Mouse (Mus musculus): ENCODE measurements around the gene Eif2b1.
"Not testable (repeated sequence)": the region's sequence is repeated elsewhere in the genome, so short reads cannot be mapped to it uniquely, and the experiment has no call there.

Gene Eif2b1

DNA sequence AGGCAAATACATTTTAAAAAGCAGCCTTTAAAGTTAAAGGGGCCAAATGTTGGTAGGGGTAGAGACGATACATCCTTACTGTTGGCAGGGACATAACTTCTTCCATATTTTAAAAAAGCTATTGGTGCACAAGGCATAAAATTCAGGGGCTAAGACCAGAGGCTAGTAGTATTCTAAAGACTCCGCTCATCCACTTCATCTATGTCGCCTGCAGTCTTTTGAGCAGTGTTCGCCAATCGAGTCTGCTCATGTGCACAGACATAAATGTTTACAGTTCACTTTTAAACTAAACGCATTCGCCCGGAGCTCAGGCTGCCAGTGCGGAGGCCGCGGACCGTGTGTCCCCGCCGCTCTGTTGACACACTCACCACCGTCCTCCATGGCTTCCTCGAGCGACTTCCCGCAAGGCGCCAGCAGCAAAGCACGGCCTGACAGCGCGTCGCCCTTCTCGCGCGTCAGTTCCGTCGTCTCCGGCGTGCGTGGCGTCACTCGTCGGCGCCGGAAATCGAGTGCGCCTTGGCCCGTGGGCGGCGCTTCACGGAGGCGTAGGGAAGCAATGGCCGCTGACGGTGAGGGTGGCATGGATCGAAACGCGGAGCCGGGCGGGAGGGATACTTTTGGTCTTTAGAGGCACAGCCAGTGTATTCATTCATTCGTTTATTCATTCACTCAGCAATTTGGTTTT, at the start of gene Eif2b1, which contains the start of gene Gtf2h3:
Gene Eif2b1, minus strand, starts transcription at position 499 of the 685 bp plus-strand sequence.
Gene Gtf2h3, plus strand, starts transcription at position 508 of the 685 bp plus-strand sequence.
- peak; percentile 95 for DNase-seq

DNA sequence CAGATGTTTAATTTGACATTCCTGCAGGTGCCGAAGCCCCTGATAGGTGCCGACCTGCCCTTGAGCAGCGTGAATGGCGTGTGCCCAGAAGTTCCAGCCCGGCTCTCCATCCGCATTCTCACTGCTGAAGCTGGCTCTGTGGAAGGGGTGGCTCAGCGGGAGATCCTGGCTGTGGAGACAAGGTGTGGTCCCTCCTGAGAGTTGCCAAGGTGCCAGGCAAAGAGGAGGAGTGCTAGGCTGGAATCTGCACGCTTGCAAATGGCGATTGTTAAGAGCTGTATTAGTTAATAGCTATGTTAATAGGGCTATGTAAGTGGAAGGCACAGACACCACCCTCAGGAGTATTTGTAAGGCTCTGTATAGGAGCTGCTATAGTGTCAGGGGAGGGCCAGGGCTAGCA, 45.4 kb upstream of the Eif2b1 start:
- no peak for DNase-seq

DNA sequence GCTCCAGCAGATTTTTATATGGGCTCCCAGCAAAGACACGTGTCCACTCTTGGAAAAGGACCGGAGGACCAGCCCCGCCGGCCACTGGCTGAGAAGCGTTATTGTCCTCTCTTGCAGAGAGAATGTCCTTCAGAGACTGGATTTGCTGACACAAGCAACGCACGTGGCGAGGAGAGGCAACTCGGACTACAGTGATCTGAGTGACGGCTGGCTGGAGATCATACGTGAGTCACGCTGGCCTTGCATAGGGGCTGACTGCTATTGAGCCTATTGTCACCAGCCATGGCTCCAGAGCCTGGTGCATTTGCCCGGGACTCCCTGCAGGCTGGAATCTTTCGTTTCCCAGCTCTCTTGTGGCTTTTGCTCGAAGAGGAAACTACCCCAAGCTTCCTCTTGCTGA, 44.0 kb upstream of the Eif2b1 start:
- DNase-seq = no peak

- no peak for DNase-seq
These were observed 42.4 kb upstream of the Eif2b1 start for GRCm38 (mm10) chr5:124621362-124621761.

DNA sequence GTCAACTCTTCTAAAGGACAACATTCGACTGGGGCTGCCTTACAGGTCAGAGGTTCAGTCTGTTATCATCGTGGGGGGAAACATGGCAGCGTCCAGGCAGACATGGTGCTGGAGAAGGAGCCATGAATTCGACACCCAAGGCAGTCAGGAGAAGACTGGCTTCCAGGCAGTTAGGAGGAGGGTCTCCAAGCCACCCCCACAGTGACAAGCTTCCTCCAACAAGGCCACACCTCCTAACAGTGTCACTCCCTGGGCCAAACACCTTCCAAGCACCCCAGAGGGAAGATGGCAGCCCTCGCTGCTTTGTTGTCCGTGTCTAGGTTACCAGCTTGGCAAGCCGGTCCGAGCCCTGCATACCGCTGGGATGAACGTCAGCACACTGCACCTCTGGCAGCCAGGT, 39.8 kb upstream of the Eif2b1 start:
- DNase-seq = no peak

GRCm38 (mm10) chr5:124614709-124615108, 35.8 kb upstream of the Eif2b1 start:
- peak; percentile 52 for DNase-seq

DNA sequence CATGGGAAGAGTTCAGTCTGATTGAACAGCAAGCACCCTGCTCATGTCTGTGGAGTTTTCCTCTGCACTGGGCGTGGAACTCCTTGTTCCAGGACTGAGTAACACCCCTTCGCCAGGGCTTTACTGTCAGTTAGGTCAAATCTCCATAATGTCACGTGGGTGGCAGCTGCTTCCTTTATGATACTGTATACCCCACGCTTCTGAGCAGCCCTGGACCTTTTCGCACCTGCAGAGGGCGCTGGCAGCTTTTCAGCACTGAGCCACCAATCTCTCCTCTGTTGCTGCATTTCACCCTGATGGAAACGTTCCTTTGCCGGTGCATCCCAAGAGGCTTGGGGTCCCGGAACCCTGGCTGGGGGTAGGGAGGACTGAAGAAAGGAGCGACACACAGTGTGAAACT, 32.0 kb upstream of the Eif2b1 start:
- DNase-seq = no peak

DNA sequence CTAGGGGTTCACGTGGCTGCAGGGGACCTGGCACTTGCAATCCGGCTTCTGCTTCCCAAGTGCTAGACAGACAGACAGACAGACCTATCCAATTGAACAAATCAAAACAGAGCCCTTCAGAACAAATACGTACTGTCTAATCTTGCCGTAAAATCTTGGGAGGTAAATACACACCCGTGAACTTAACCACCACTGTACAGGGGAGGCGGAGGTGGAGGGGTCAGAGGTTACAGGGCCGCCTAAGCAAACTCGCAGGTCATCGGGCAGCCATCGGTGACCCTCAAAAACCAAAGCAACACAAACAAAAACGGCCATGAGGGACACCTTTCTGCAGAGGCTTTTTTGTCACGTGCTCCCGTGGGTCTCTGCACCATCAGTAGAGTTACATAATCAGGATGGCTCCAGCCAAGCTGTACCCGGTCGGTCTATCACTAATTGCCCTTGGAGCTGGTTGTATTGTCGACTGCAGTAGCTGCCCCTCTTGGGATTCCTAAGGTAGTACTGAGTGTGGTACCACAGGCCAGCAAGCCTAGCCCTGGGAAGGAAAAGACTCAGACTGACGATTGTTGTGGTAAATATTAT, 26.2 kb upstream of the Eif2b1 start:
- DNase-seq = no peak

GRCm38 (mm10) chr5:124604296-124604695, 25.4 kb upstream of the Eif2b1 start:
- no peak for DNase-seq

DNA sequence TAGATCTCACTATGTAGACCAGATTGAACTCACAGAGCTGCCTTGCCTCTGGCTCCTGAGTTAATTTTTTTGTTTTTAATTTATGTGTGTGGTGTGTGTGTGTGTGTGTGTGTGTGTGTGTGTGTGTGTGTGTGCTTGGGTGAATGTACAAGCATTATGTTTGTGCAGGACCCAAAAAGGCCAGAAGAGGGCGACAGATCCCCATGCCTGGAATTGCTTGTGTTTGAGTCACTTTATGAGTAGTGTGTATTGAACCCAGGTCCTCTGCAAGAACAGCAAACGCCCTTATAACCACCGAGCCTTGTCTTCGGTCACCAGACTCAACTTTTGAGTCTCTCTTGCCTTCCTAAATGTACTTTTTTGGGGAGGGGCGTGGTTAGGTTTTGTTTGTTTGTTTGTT, 23.4 kb upstream of the Eif2b1 start:
- peak; percentile 49 for DNase-seq

DNA sequence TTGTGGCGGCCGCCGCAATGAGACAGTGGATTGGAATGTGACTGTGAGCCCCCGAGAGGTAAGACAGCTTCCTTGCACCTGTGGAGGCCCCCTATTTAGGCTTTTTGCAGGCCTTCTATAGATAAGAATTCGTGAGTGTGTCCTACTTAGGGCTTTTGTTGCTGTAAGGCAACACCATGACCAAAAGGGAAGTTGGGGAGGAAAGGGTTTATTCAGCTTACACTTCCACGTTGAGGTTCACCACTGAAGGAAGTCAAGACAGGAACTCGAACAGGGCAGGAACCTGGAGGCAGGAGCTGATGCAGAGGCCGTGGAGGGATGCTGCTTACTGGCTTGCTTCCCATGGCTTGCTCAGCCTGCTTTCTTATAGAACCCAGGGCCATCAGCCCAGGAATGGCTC, 20.8 kb upstream of the Eif2b1 start:
- not testable (repeated sequence) for DNase-seq

GRCm38 (mm10) chr5:124598224-124599174, 19.6 kb upstream of the Eif2b1 start:
- DNase-seq = peak; percentile 97

GRCm38 (mm10) chr5:124592768-124593167, 13.8 kb upstream of the Eif2b1 start:
- DNase-seq = no peak

GRCm38 (mm10) chr5:124582515-124582914, 3.6 kb upstream of the Eif2b1 start:
- peak; percentile 17 for DNase-seq

GRCm38 (mm10) chr5:124575467-124575866, 3.5 kb downstream of the Eif2b1 start:
- DNase-seq = no peak

DNA sequence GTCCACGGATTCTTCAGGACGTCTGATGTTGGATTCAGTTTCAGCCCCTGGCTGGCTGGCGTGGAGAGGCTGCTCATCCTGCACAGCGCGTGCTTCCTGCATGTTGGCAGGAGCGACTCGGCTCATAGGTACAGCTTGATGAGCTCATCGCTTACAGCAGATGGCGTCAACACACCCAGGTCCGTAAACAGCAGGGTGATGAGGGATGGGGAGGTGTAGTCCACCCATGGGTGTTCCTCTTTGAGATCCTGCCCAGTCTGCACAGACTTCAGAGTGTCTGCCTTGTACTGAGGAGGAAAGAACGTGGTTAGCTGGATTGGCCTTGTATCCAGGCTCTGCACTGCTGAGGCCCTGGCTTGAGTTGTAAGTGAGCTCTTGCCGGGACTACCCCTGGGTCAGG, 7.9 kb downstream of the Eif2b1 start:
- no peak for DNase-seq

DNA sequence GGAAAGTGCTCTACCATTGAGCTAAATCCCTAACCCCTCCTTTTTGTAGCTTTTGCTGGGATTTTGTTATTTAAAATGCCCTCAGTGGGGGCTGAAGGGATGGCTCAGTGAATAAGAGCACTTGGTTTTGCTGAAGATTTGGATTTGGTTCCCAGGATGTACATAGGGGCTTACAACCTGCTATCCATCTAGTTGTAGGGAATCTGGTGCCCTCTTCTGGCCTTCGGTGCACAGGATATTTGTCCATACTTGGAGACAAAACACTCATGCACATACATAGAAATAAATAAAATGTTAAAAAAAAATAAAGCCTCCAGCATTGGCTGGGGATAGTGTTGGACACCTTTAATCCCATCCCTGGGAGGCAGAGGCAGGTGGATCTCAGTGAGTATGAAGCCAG, 23.8 kb downstream of the Eif2b1 start:
- DNase-seq = peak; percentile 39

GRCm38 (mm10) chr5:124553607-124554006, 25.3 kb downstream of the Eif2b1 start:
- DNase-seq = no peak

- DNase-seq = peak; percentile 91
These were observed 26.2 kb downstream of the Eif2b1 start, which contains the start of gene Ddx55 for GRCm38 (mm10) chr5:124552558-124553307. TSS of gene Ddx55 (plus strand) at chr5:124552864.

DNA sequence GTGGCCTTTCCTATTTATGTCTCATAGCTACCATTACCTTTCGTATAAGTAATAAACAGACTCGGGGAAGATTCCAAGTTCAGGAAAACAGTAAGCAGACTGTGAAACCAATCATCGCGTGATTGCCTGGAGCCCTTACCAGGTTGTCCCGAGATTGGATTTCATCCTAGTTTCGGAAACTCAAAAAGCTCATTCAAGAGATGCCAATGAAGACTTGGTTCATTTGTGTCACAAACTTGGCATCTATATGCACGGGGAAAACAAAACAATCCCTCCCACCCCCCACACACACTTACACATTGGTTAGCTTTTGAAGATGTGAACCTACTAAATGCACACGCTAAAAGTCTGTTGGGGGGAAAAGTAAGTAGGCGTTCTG, 26.8 kb downstream of the Eif2b1 start:
- DNase-seq = no peak

DNA sequence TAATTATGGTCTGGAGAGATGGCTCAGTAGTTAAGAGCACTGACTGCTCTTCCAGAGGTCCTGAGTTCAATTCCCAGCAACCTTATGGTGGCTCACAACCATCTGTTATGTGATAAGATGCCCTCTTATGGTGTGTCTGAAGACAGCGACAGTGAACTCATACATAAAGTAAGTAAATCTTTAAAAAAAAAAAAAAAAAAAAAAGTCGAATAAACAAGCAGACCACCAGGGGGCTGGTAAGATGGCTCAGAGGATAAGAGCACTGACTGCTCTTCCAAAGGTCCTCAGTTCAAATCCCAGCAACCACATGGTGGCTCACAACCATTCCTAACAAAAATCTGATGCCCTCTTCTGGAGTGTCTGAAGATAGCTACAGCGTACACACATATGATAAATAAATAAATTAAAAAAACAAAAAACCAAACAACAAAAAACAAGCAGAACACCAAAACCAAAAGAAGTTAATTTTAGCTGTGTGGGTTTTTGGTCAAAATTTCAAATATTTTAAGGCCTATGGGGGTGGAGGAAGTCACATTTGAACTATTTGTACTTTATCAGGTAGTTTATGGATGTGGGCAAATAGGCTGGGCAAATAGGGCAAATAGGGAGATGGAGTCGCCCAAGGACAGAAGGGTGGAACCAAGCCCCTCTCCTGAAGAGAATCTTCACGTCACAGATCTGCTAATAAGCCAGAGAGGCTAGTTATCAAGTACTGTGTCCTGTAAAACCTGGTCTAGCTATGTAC, 27.4 kb downstream of the Eif2b1 start:
- not testable (repeated sequence) for DNase-seq

- not testable (repeated sequence) for DNase-seq
These were observed 28.2 kb downstream of the Eif2b1 start for GRCm38 (mm10) chr5:124550737-124551136.
